Mouse (Mus musculus) E14TG2a.4 (cell line): ENCODE data around the gene Sfrp4.

Experiments used
- CTCF ChIP-seq: conservative IDR thresholded peaks from 2 replicates; pipeline ENCODE4 v1.5.1; 2014; ENCODE audit warnings: low read length
- POU5F1 ChIP-seq: IDR thresholded peaks from 2 replicates; pipeline ENCODE4 v1.6.1; 2014; ENCODE audit warnings: low read length, borderline replicate concordance

DNA sequence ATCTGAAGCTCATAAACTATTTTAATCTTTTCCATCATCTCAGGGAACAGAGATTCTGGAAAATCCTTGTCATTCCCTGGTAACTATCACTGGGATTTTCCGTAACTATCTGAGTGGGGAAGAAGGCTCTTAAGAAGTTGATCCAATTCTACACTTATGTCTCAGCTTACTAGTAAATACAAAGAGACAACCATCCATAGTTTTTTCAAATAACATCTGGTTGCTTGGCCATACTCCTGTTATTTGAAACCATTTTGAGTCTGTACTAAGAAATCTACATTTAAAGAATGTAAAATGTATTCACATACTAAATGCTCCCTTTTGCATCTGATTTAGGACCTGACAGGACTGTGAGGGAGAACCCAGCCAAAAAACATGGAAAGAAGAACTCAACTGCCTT is 9.5 kb upstream of the Sfrp4 start:
- TF ChIP-seq CTCF (no peak), POU5F1 (no peak)
